Mouse (Mus musculus): ENCODE data around the gene Klk12. TPM values are rescaled to one million over a fixed set of nuclear protein-coding genes. Genes with fewer than 3 reads are reported as not detected.

Klk12 gene
- 0.19 TPM in 1 of 2 replicates, not detected in the other for polyA plus RNA-seq (2014; fragmentation: Nextera tagmentation; extraction: Ambion mirVana)

- Histone ChIP-seq H3K27me3 (replicated peaks; ENCODE audit: control insufficient read depth, insufficient read depth, low read length) (no peaks in the 10 kb centered on the region), H3K4me2 (ENCODE audit: low read length) (no peak within 1 kb of the TSS), H3K27ac (ENCODE audit: low read depth, low read length) (no peak within 1 kb of the TSS), H3K36me3 (ENCODE audit: control insufficient read depth, insufficient read depth, low read length) (no peaks in the 10 kb centered on the region), H3K4me1 (ENCODE audit: control insufficient read depth, insufficient read depth, low read length) (no peaks in the 10 kb centered on the region), H3K4me3 (ENCODE audit: low read depth, low read length) (no peak within 1 kb of the TSS), H3K9ac (ENCODE audit: low read length) (no peak within 1 kb of the TSS), H3K9me3 (replicated peaks; ENCODE audit: control insufficient read depth, low read length) (no peaks in the 10 kb centered on the region)
- 79% methylated on average over 4 of the region's 4 CpGs for WGBS
- DNase-seq (ENCODE audit: low spot score) (no peak), ATAC-seq (no peak)
Observed at GRCm38 (mm10) chr7:43768597-43768996, at the start of gene Klk12. Klk12 (plus strand) TSS chr7:43768897.

DNA sequence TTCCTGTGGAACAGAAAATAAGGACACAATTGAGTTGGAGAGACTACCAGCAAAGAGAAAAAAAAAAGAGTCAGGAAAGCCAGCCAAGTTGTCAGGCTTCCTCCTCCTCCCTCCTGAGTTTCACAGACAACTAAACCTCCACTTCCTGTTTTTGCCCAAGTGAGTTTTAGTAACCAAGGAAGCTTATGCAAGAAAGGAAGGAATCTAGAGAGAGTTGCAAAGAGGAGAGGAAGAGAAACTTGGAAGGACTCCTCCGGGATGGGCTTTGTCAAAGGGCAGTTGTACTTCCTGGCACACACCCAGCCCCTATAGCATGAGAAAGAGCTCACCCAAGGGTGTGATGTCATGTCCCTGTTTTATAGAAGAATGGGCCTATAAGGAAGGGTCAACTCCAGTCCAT, 20.9 kb upstream of the Klk12 start:
- Histone ChIP-seq H3K9ac (ENCODE audit: low read length) (no peak overlapping the region), H3K27me3 (replicated peaks; ENCODE audit: control insufficient read depth, insufficient read depth, low read length) (no peaks in the 10 kb centered on the region), H3K36me3 (ENCODE audit: control insufficient read depth, insufficient read depth, low read length) (no peaks in the 10 kb centered on the region), H3K27ac (ENCODE audit: low read depth, low read length) (no peak overlapping the region), H3K4me3 (ENCODE audit: low read depth, low read length) (no peak overlapping the region), H3K9me3 (replicated peaks; ENCODE audit: control insufficient read depth, low read length) (no peaks in the 10 kb centered on the region), H3K4me1 (ENCODE audit: control insufficient read depth, insufficient read depth, low read length) (no peaks in the 10 kb centered on the region), H3K4me2 (ENCODE audit: low read length) (no peak overlapping the region)
- 68% methylated on average over 1 of the region's 1 CpGs for WGBS
- peak; percentile 0 for DNase-seq (ENCODE audit: low spot score)
- no peak for ATAC-seq

DNA sequence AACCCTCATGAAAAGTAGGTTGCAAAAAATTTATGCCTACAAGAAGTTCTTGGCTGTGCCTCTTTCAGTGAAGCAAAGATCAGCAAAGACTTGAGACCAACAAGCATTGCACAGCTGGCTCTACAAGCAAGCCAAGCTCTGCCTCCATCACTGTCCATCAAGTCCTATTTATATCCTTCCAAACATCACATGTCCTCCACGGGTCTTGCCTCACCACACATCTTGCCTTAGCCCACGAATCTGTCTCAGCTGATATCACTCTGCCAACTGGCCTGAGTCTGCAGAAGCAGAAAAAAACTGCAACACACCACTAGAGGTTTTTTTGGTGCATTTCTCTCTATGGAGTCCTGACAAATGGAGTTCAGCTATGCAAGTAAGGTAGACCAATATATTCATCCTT, 15.9 kb upstream of the Klk12 start:
- WGBS = 85% methylated on average over 2 of the region's 2 CpGs
- ATAC-seq = no peak

DNA sequence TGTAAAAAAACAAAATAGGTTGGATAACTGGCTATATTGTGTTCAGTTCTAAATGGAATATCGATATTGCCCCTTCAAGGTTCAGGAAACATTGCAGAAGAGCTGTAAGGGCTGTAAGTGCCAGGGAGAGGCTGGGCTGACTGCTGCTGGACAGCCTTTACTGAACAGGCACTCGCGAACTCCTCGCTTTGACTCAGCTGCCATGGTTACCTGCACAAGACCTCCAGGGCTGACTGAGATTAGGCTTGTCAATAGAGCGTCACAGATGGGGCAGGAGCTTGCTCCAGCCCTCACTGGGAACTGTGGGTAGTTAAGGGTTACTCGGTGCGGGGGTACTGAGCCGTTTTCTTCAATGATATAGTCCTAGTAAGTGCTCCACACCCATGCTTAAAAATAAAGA, 2.2 kb upstream of the Klk12 start:
- no peak for ATAC-seq

More for the DNA sequence above, 15.9 kb upstream of the Klk12 start:
- Histone ChIP-seq H3K27me3 (replicated peaks; ENCODE audit: control insufficient read depth, insufficient read depth, low read length) (no peaks in the 10 kb centered on the region), H3K9ac (ENCODE audit: low read length) (no peak overlapping the region), H3K4me3 (ENCODE audit: low read depth, low read length) (no peak overlapping the region), H3K4me2 (ENCODE audit: low read length) (no peak overlapping the region), H3K27ac (ENCODE audit: low read depth, low read length) (no peak overlapping the region), H3K36me3 (ENCODE audit: control insufficient read depth, insufficient read depth, low read length) (no peaks in the 10 kb centered on the region), H3K9me3 (replicated peaks; ENCODE audit: control insufficient read depth, low read length) (no peaks in the 10 kb centered on the region), H3K4me1 (ENCODE audit: control insufficient read depth, insufficient read depth, low read length) (no peaks in the 10 kb centered on the region)
- no peak for DNase-seq (ENCODE audit: low spot score)

GRCm38 (mm10) chr7:43769636-43770035, 939 bp downstream of the Klk12 start:
- H3K9me3 ChIP-seq (replicated peaks; ENCODE audit: control insufficient read depth, low read length) = no peaks in the 10 kb centered on the region
- no peaks in the 10 kb centered on the region for H3K36me3 ChIP-seq (ENCODE audit: control insufficient read depth, insufficient read depth, low read length)
- H3K9ac ChIP-seq (ENCODE audit: low read length) = no peak overlapping the region
- WGBS = 88% methylated on average over 8 of the region's 8 CpGs
- DNase-seq (ENCODE audit: low spot score) = no peak
- H3K4me1 ChIP-seq (ENCODE audit: control insufficient read depth, insufficient read depth, low read length) = no peaks in the 10 kb centered on the region
- no peak overlapping the region for H3K27ac ChIP-seq (ENCODE audit: low read depth, low read length)
- no peaks in the 10 kb centered on the region for H3K27me3 ChIP-seq (replicated peaks; ENCODE audit: control insufficient read depth, insufficient read depth, low read length)
- H3K4me2 ChIP-seq (ENCODE audit: low read length) = no peak overlapping the region
- no peak overlapping the region for H3K4me3 ChIP-seq (ENCODE audit: low read depth, low read length)
- no peak for ATAC-seq

More for the DNA sequence above, 2.2 kb upstream of the Klk12 start:
- no peak overlapping the region for H3K27ac ChIP-seq (ENCODE audit: low read depth, low read length)
- H3K27me3 ChIP-seq (replicated peaks; ENCODE audit: control insufficient read depth, insufficient read depth, low read length) = no peaks in the 10 kb centered on the region
- 33% methylated on average over 8 of the region's 8 CpGs for WGBS
- DNase-seq (ENCODE audit: low spot score) = no peak
- H3K4me3 ChIP-seq (ENCODE audit: low read depth, low read length) = no peak overlapping the region
- no peak overlapping the region for H3K4me2 ChIP-seq (ENCODE audit: low read length)
- no peaks in the 10 kb centered on the region for H3K9me3 ChIP-seq (replicated peaks; ENCODE audit: control insufficient read depth, low read length)
- H3K9ac ChIP-seq (ENCODE audit: low read length) = no peak overlapping the region
- no peaks in the 10 kb centered on the region for H3K36me3 ChIP-seq (ENCODE audit: control insufficient read depth, insufficient read depth, low read length)
- H3K4me1 ChIP-seq (ENCODE audit: control insufficient read depth, insufficient read depth, low read length) = no peaks in the 10 kb centered on the region

- no peaks in the 10 kb centered on the region for H3K4me1 ChIP-seq (ENCODE audit: control insufficient read depth, insufficient read depth, low read length)
- no peak overlapping the region for H3K27ac ChIP-seq (ENCODE audit: low read depth, low read length)
- no peaks in the 10 kb centered on the region for H3K36me3 ChIP-seq (ENCODE audit: control insufficient read depth, insufficient read depth, low read length)
- DNase-seq (ENCODE audit: low spot score) (no peak), ATAC-seq (no peak)
- H3K9me3 ChIP-seq (replicated peaks; ENCODE audit: control insufficient read depth, low read length) = no peaks in the 10 kb centered on the region
- no peak overlapping the region for H3K4me3 ChIP-seq (ENCODE audit: low read depth, low read length)
- no peak overlapping the region for H3K4me2 ChIP-seq (ENCODE audit: low read length)
- 93% methylated on average over 10 of the region's 10 CpGs for WGBS
- H3K27me3 ChIP-seq (replicated peaks; ENCODE audit: control insufficient read depth, insufficient read depth, low read length) = no peaks in the 10 kb centered on the region
- H3K9ac ChIP-seq (ENCODE audit: low read length) = no peak overlapping the region
Observed at GRCm38 (mm10) chr7:43770701-43771100, 2.0 kb downstream of the Klk12 start.

GRCm38 (mm10) chr7:43771916-43772315, 3.2 kb downstream of the Klk12 start:
- no peak overlapping the region for H3K4me3 ChIP-seq (ENCODE audit: low read depth, low read length)
- WGBS = 93% methylated on average over 6 of the region's 6 CpGs
- ATAC-seq = no peak

DNA sequence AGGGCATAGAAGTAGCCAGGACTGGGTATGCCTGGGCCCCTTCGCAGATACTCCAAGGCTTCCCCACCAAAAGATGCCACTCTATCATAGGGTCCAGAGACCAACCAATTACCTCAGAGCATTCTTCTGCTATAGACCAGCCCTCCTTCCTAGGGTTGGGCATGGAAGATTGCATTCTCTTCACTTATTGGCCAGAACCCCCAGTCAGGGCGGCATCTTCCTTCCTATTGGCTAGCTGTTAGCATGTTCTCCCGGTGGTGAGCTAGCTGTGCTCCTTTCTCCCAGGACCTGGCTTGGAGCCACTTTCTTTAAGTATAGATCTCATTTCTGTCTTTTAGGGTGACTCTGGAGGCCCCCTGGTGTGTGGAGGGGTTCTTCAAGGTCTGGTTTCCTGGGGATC, 4.2 kb downstream of the Klk12 start:
- Histone ChIP-seq H3K4me2 (ENCODE audit: low read length) (no peak overlapping the region), H3K4me3 (ENCODE audit: low read depth, low read length) (no peak overlapping the region), H3K27ac (ENCODE audit: low read depth, low read length) (no peak overlapping the region), H3K36me3 (ENCODE audit: control insufficient read depth, insufficient read depth, low read length) (no peaks in the 10 kb centered on the region), H3K27me3 (replicated peaks; ENCODE audit: control insufficient read depth, insufficient read depth, low read length) (no peaks in the 10 kb centered on the region), H3K4me1 (ENCODE audit: control insufficient read depth, insufficient read depth, low read length) (no peaks in the 10 kb centered on the region), H3K9me3 (replicated peaks; ENCODE audit: control insufficient read depth, low read length) (no peaks in the 10 kb centered on the region), H3K9ac (ENCODE audit: low read length) (no peak overlapping the region)
- DNase-seq (ENCODE audit: low spot score) = no peak
- ATAC-seq = no peak
- WGBS = 88% methylated on average over 3 of the region's 3 CpGs

More at GRCm38 (mm10) chr7:43771916-43772315, 3.2 kb downstream of the Klk12 start:
- DNase-seq (ENCODE audit: low spot score) = no peak
- H3K4me1 ChIP-seq (ENCODE audit: control insufficient read depth, insufficient read depth, low read length) = no peaks in the 10 kb centered on the region
- H3K27me3 ChIP-seq (replicated peaks; ENCODE audit: control insufficient read depth, insufficient read depth, low read length) = no peaks in the 10 kb centered on the region
- H3K9ac ChIP-seq (ENCODE audit: low read length) = no peak overlapping the region
- no peaks in the 10 kb centered on the region for H3K36me3 ChIP-seq (ENCODE audit: control insufficient read depth, insufficient read depth, low read length)
- no peak overlapping the region for H3K4me2 ChIP-seq (ENCODE audit: low read length)
- H3K27ac ChIP-seq (ENCODE audit: low read depth, low read length) = no peak overlapping the region
- no peaks in the 10 kb centered on the region for H3K9me3 ChIP-seq (replicated peaks; ENCODE audit: control insufficient read depth, low read length)

- no peaks in the 10 kb centered on the region for H3K27me3 ChIP-seq (replicated peaks; ENCODE audit: control insufficient read depth, insufficient read depth, low read length)
- H3K27ac ChIP-seq (ENCODE audit: low read depth, low read length) = no peak within 1 kb of the TSS
- H3K4me3 ChIP-seq (ENCODE audit: low read depth, low read length) = no peak within 1 kb of the TSS
- ATAC-seq (no peak), DNase-seq (ENCODE audit: low spot score) (no peak)
- no peaks in the 10 kb centered on the region for H3K9me3 ChIP-seq (replicated peaks; ENCODE audit: control insufficient read depth, low read length)
- H3K4me2 ChIP-seq (ENCODE audit: low read length) = no peak within 1 kb of the TSS
- no peaks in the 10 kb centered on the region for H3K4me1 ChIP-seq (ENCODE audit: control insufficient read depth, insufficient read depth, low read length)
- H3K9ac ChIP-seq (ENCODE audit: low read length) = no peak within 1 kb of the TSS
- no peaks in the 10 kb centered on the region for H3K36me3 ChIP-seq (ENCODE audit: control insufficient read depth, insufficient read depth, low read length)
- WGBS = 92% methylated on average over 5 of the region's 5 CpGs
Observed at GRCm38 (mm10) chr7:43774364-43774763, 5.7 kb downstream of the Klk12 start, which contains the start of gene Klk11. Klk11 (plus strand) TSS chr7:43774604.

All from forebrain, embryonic 14.5 days (tissue).